Mouse (Mus musculus): ENCODE data around the gene Mrgpre.

- TF ChIP-seq POLR2A (IDR thresholded peaks at IDR 0.05; ENCODE audit: borderline replicate concordance, control insufficient read depth, low read depth, low read length) = no peak
- no peak for TF ChIP-seq CTCF (IDR thresholded peaks at IDR 0.05; ENCODE audit: control insufficient read depth, insufficient read depth, low read length)
Measured at GRCm38 (mm10) chr7:143729886-143730285, 54.4 kb downstream of the Mrgpre start.
